Mouse (Mus musculus) intestine, embryonic 15.5 days (tissue): ENCODE measurements around the gene Ntn4. TPM values are rescaled to one million over a fixed set of nuclear protein-coding genes. Genes with fewer than 3 reads are reported as not detected.

Experiments
- polyA plus RNA-seq: library from polyadenylated mRNA; unstranded; fragments of >200 nt; fragmentation: Nextera tagmentation; extraction: Ambion mirVana; gene quantifications from 2 replicates; pipeline ENCODE4 v1.2.1, GENCODE M21; 2015

The Ntn4 gene
- polyA plus RNA-seq, 1 experiment from 2014 or later, result 0.29 TPM

Other genes starting within 250 kb of the Ntn4 start
- gene Lta4h, start 187.3 kb upstream of the Ntn4 start, polyA plus RNA-seq, result 299 and 320 TPM in 2 replicates
- 0.52 and 0.84 TPM in 2 replicates for gene Hal, start 151.9 kb upstream of the Ntn4 start, polyA plus RNA-seq
- 0.85 and 1.2 TPM in 2 replicates for gene Amdhd1, start 100.6 kb upstream of the Ntn4 start, polyA plus RNA-seq
- gene Ccdc38, start 100.0 kb upstream of the Ntn4 start, polyA plus RNA-seq, result 0.29 and 0.33 TPM in 2 replicates
- 110 and 122 TPM in 2 replicates for gene Snrpf, start 51.0 kb upstream of the Ntn4 start, polyA plus RNA-seq
- gene Usp44, start 190.9 kb downstream of the Ntn4 start, polyA plus RNA-seq, result 0.38 and 0.43 TPM in 2 replicates